Mouse (Mus musculus) liver, embryonic 11.5 days (tissue): ENCODE measurements around the gene Dock4. TPM values are rescaled to one million over a fixed set of nuclear protein-coding genes. Genes with fewer than 3 reads are reported as not detected.

Experiments
- ATAC-seq: fragments of 200-750 bp; cut with Nextera tagmentation; replicated peaks from 2 replicates; pipeline ENCODE4 v1.8.0; 2017; ENCODE audit warnings: moderate number of reproducible peaks, mild to moderate bottlenecking, moderate TSS enrichment, moderate library complexity; ENCODE audit not compliant: low FRiP score
- DNase-seq: peaks from one replicate; pipeline ENCODE4 v3.0.0-alpha.2; 2017; ENCODE audit warnings: low spot score
- H3K27ac ChIP-seq: fragments of 300-500 bp; sonication (generic); 2 replicates; pipeline ENCODE4 v1.5.1; 2014; ENCODE audit warnings: mild to moderate bottlenecking, low read depth, low read length, control low read depth
- H3K27me3 ChIP-seq: fragments of 300-500 bp; sonication (generic); replicated peaks from 2 replicates; pipeline ENCODE4 v1.6.1; 2014; ENCODE audit warnings: low read length, mixed read lengths; ENCODE audit not compliant: control insufficient read depth, insufficient read depth
- H3K36me3 ChIP-seq: fragments of 300-500 bp; sonication (generic); 2 replicates; pipeline ENCODE4 v1.6.1; 2014; ENCODE audit warnings: mild to moderate bottlenecking, low read length, moderate library complexity, mixed read lengths; ENCODE audit not compliant: control insufficient read depth, insufficient read depth
- H3K4me1 ChIP-seq: fragments of 300-500 bp; sonication (generic); replicated peaks from 2 replicates; pipeline ENCODE4 v1.6.1; 2014; ENCODE audit warnings: low read length, mixed read lengths; ENCODE audit not compliant: control insufficient read depth, insufficient read depth
- H3K4me2 ChIP-seq: fragments of 300-500 bp; sonication (generic); 2 replicates; pipeline ENCODE4 v1.6.1; 2014; ENCODE audit warnings: mild to moderate bottlenecking, control low read depth, moderate library complexity
- H3K4me3 ChIP-seq: fragments of 300-500 bp; sonication (generic); 2 replicates; pipeline ENCODE4 v1.5.1; 2014; ENCODE audit warnings: low read depth, low read length, control low read depth
- H3K9ac ChIP-seq: fragments of 300-500 bp; sonication (generic); 2 replicates; pipeline ENCODE4 v1.6.1; 2014; ENCODE audit warnings: low read depth, low read length, control low read depth
- H3K9me3 ChIP-seq: fragments of 300-500 bp; sonication (generic); 2 replicates; pipeline ENCODE4 v1.6.1; 2016; ENCODE audit warnings: low read length, inconsistent platforms, mixed read lengths; ENCODE audit not compliant: control insufficient read depth
- WGBS: fragments of 180-500 bp; shearing (Covaris S2); extraction: QIAGEN DNeasy Blood & Tissue Kit; methylation state at CpG from one replicate; pipeline ENCODE4 v1.1.7; 2014; 5-methylcytosine and 5-hydroxymethylcytosine counted together
- polyA plus RNA-seq: library from polyadenylated mRNA; unstranded; fragments of >200 nt; fragmentation: Nextera tagmentation; extraction: Ambion mirVana; gene quantifications from 2 replicates; pipeline ENCODE4 v1.2.1, GENCODE M21; 2014

Gene Dock4
- polyA plus RNA-seq, 1 experiment from 2014 or later, result 4.4 TPM

GRCm38 (mm10) chr12:40559103-40559502 lies 113.4 kb downstream of the Dock4 start:
- Histone ChIP-seq H3K9ac (no peak overlapping the region), H3K9me3 (no peaks in the 10 kb centered on the region), H3K4me1 (no peaks in the 10 kb centered on the region), H3K27me3 (no peaks in the 10 kb centered on the region), H3K36me3 (no peaks in the 10 kb centered on the region), H3K27ac (no peak overlapping the region), H3K4me3 (no peak overlapping the region), H3K4me2 (no peak overlapping the region; the same call in 1 of the 2 replicates)
- DNase-seq, result no peak
- no peak for ATAC-seq
- WGBS, result 37% methylated on average over 11 of the region's 11 CpGs

- WGBS, result 81% methylated on average over 1 of the region's 1 CpGs
These were observed 118.0 kb downstream of the Dock4 start for GRCm38 (mm10) chr12:40563703-40564102.

GRCm38 (mm10) chr12:40564261-40564660 lies 118.5 kb downstream of the Dock4 start:
- 60% methylated on average over 2 of the region's 2 CpGs for WGBS
- H3K4me1 ChIP-seq, result no peaks in the 10 kb centered on the region
- H3K27me3 ChIP-seq, result no peaks in the 10 kb centered on the region
- DNase-seq, result no peak
- no peaks in the 10 kb centered on the region for H3K9me3 ChIP-seq
- no peak overlapping the region for H3K4me3 ChIP-seq
- no peak overlapping the region for H3K27ac ChIP-seq
- H3K4me2 ChIP-seq, result no peak overlapping the region
- H3K9ac ChIP-seq, result no peak overlapping the region
- H3K36me3 ChIP-seq, result no peaks in the 10 kb centered on the region
- no peak for ATAC-seq

More at GRCm38 (mm10) chr12:40563703-40564102, 118.0 kb downstream of the Dock4 start:
- DNase-seq (no peak), ATAC-seq (no peak)
- Histone ChIP-seq H3K4me2 (no peak overlapping the region), H3K36me3 (no peaks in the 10 kb centered on the region), H3K27me3 (no peaks in the 10 kb centered on the region), H3K4me1 (no peaks in the 10 kb centered on the region), H3K27ac (no peak overlapping the region), H3K9ac (no peak overlapping the region), H3K9me3 (no peaks in the 10 kb centered on the region), H3K4me3 (no peak overlapping the region)

- Histone ChIP-seq H3K36me3 (no peaks in the 10 kb centered on the region), H3K27me3 (no peaks in the 10 kb centered on the region), H3K4me1 (no peaks in the 10 kb centered on the region), H3K4me3 (no peak overlapping the region), H3K9me3 (no peaks in the 10 kb centered on the region), H3K4me2 (no peak overlapping the region), H3K9ac (no peak overlapping the region), H3K27ac (no peak overlapping the region)
- WGBS, result 85% methylated on average over 4 of the region's 4 CpGs
- ATAC-seq, result no peak
- DNase-seq, result no peak
These were observed 122.7 kb downstream of the Dock4 start for GRCm38 (mm10) chr12:40568365-40568885.

- Histone ChIP-seq H3K9me3 (no peaks in the 10 kb centered on the region), H3K4me2 (no peak overlapping the region), H3K9ac (no peak overlapping the region), H3K36me3 (no peaks in the 10 kb centered on the region), H3K27me3 (no peaks in the 10 kb centered on the region), H3K4me1 (no peaks in the 10 kb centered on the region), H3K4me3 (no peak overlapping the region), H3K27ac (no peak overlapping the region)
- DNase-seq, result no peak
- no peak for ATAC-seq
- 66% methylated on average over 9 of the region's 9 CpGs for WGBS
These were observed 123.5 kb downstream of the Dock4 start for GRCm38 (mm10) chr12:40568971-40569968.

- no peaks in the 10 kb centered on the region for H3K9me3 ChIP-seq
- no peaks in the 10 kb centered on the region for H3K27me3 ChIP-seq
- no peak for DNase-seq
- H3K4me1 ChIP-seq, result no peaks in the 10 kb centered on the region
- ATAC-seq, result no peak
- 59% methylated on average over 1 of the region's 1 CpGs for WGBS
- no peak overlapping the region for H3K27ac ChIP-seq
- no peaks in the 10 kb centered on the region for H3K36me3 ChIP-seq
- no peak overlapping the region for H3K4me3 ChIP-seq
- no peak overlapping the region for H3K4me2 ChIP-seq
- no peak overlapping the region for H3K9ac ChIP-seq
These were observed 124.5 kb downstream of the Dock4 start for GRCm38 (mm10) chr12:40570250-40570649.

- DNase-seq, result no peak
- Histone ChIP-seq H3K4me1 (no peaks in the 10 kb centered on the region), H3K4me2 (no peak overlapping the region), H3K4me3 (no peak overlapping the region), H3K9ac (no peak overlapping the region), H3K36me3 (no peaks in the 10 kb centered on the region), H3K9me3 (no peaks in the 10 kb centered on the region), H3K27ac (no peak overlapping the region), H3K27me3 (no peaks in the 10 kb centered on the region)
- no peak for ATAC-seq
- 72% methylated on average over 3 of the region's 3 CpGs for WGBS
These were observed 128.3 kb downstream of the Dock4 start for GRCm38 (mm10) chr12:40574051-40574450.

GRCm38 (mm10) chr12:40576749-40577148 lies 131.0 kb downstream of the Dock4 start:
- DNase-seq, result no peak
- Histone ChIP-seq H3K36me3 (no peaks in the 10 kb centered on the region), H3K27ac (no peak overlapping the region), H3K4me3 (no peak overlapping the region), H3K4me2 (no peak overlapping the region), H3K9ac (no peak overlapping the region), H3K4me1 (no peaks in the 10 kb centered on the region), H3K9me3 (no peaks in the 10 kb centered on the region), H3K27me3 (no peaks in the 10 kb centered on the region)
- ATAC-seq, result no peak
- 69% methylated on average over 2 of the region's 2 CpGs for WGBS
